Mouse (Mus musculus) liver, adult 2 months (tissue): ENCODE results near the gene Exog. TPM values are rescaled to one million over a fixed set of nuclear protein-coding genes. Genes with fewer than 3 reads are reported as not detected.
A peak's percentile ranks its signal among the peaks of the same experiment; 100 is the strongest.

Experiments
- DNase-seq: peaks from one replicate; pipeline ENCODE4 v3.0.0-alpha.2; 2011; ENCODE audit warnings: low read depth, low spot score; ENCODE audit errors: extremely low read depth
- H3K27ac ChIP-seq: fragments of 200-500 bp; replicated peaks from 2 replicates; pipeline ENCODE4 v1.5.1; 2012; ENCODE audit warnings: low read depth, mild to moderate bottlenecking, control low read depth, inconsistent platforms, low read length; ENCODE audit not compliant: insufficient read depth
- H3K27me3 ChIP-seq: fragments of 200-500 bp; 2 replicates; pipeline ENCODE4 v1.6.1; 2012; ENCODE audit warnings: mild to moderate bottlenecking, moderate library complexity, low read length, inconsistent platforms; ENCODE audit not compliant: control insufficient read depth, insufficient read depth
- H3K36me3 ChIP-seq: fragments of 200-500 bp; 2 replicates; pipeline ENCODE4 v1.6.1; 2012; ENCODE audit warnings: low read length, inconsistent platforms; ENCODE audit not compliant: control insufficient read depth, insufficient read depth
- H3K4me1 ChIP-seq: fragments of 200-500 bp; 2 replicates; pipeline ENCODE4 v1.6.1; 2011; ENCODE audit warnings: low read length; ENCODE audit not compliant: control insufficient read depth, insufficient read depth
- H3K4me3 ChIP-seq: fragments of 200-500 bp; 2 replicates; pipeline ENCODE4 v1.5.1; 2011; ENCODE audit warnings: low read depth, mild to moderate bottlenecking, control low read depth, low read length, moderate library complexity; ENCODE audit not compliant: insufficient read depth
- H3K79me2 ChIP-seq: fragments of 200-500 bp; 2 replicates; pipeline ENCODE4 v1.6.1; 2012; ENCODE audit warnings: inconsistent platforms, mild to moderate bottlenecking, low read length, moderate library complexity; ENCODE audit not compliant: control insufficient read depth, insufficient read depth
- H3K9ac ChIP-seq: fragments of 200-500 bp; 2 replicates; pipeline ENCODE4 v1.6.1; 2012; ENCODE audit warnings: low read depth, mild to moderate bottlenecking, control low read depth, inconsistent platforms, low read length
- CTCF ChIP-seq: fragments of 200-500 bp; IDR thresholded peaks from 2 replicates; pipeline ENCODE4 v1.5.1; 2011; ENCODE audit warnings: low read depth, low read length, control low read depth
- POLR2A ChIP-seq: fragments of 200-500 bp; IDR thresholded peaks from 2 replicates; pipeline ENCODE4 v1.6.1; 2011; ENCODE audit warnings: low read length, control low read depth; ENCODE audit not compliant: insufficient read depth; ENCODE audit errors: extremely low read depth
- WGBS: fragments of 180-500 bp; shearing (Covaris S2); methylation state at CpG from one replicate; pipeline ENCODE4 v1.1.7; 2018; 5-methylcytosine and 5-hydroxymethylcytosine counted together
- polyA plus RNA-seq: library from polyadenylated mRNA; depleted of rRNA; stranded (reverse); fragments of >200 nt; gene quantifications from 2 replicates; pipeline ENCODE4 v1.2.3, GENCODE M21; 2012
- total RNA-seq: library from RNA; depleted of rRNA; stranded (reverse); fragments of >200 nt; gene quantifications from 2 replicates; pipeline ENCODE4 v1.2.3, GENCODE M21; 2014

Exog gene
- total and polyA plus RNA-seq, 2 experiments: 0.92 to 1.1 TPM

GRCm38 (mm10) chr9:119474717-119475611 is 30.2 kb downstream of the Exog start:
- Histone ChIP-seq H3K36me3 (no peaks in the 10 kb centered on the region), H3K4me3 (no peak overlapping the region), H3K27me3 (no peaks in the 10 kb centered on the region), H3K27ac (no peak overlapping the region), H3K4me1 (no peaks in the 10 kb centered on the region), H3K79me2 (no peaks in the 10 kb centered on the region), H3K9ac (no peak overlapping the region)
- 62% methylated on average over 15 of the region's 15 CpGs for WGBS
- TF ChIP-seq CTCF: no peak
- TF ChIP-seq POLR2A: no peak
- DNase-seq: peak; percentile 57

GRCm38 (mm10) chr9:119477754-119478153 is 33.0 kb downstream of the Exog start:
- DNase-seq: no peak
- H3K4me3 ChIP-seq: no peak overlapping the region
- H3K4me1 ChIP-seq: no peaks in the 10 kb centered on the region
- WGBS: 69% methylated on average over 6 of the region's 6 CpGs
- TF ChIP-seq CTCF (no peak), POLR2A (no peak)
- H3K27me3 ChIP-seq: no peaks in the 10 kb centered on the region
- H3K36me3 ChIP-seq: no peaks in the 10 kb centered on the region
- H3K27ac ChIP-seq: no peak overlapping the region
- no peak overlapping the region for H3K9ac ChIP-seq
- no peaks in the 10 kb centered on the region for H3K79me2 ChIP-seq

- no peak for TF ChIP-seq CTCF
- TF ChIP-seq POLR2A: no peak
- Histone ChIP-seq H3K9ac (no peak overlapping the region), H3K79me2 (no peaks in the 10 kb centered on the region), H3K27me3 (no peaks in the 10 kb centered on the region), H3K4me3 (no peak overlapping the region), H3K4me1 (no peaks in the 10 kb centered on the region), H3K27ac (no peak overlapping the region), H3K36me3 (no peaks in the 10 kb centered on the region)
- 80% methylated on average over 11 of the region's 11 CpGs for WGBS
- peak; percentile 59 for DNase-seq
Measured at GRCm38 (mm10) chr9:119478345-119478744, 33.6 kb downstream of the Exog start.

GRCm38 (mm10) chr9:119479297-119479696 is 34.6 kb downstream of the Exog start:
- TF ChIP-seq POLR2A (no peak), CTCF (no peak)
- Histone ChIP-seq H3K27me3 (no peaks in the 10 kb centered on the region), H3K4me1 (no peaks in the 10 kb centered on the region), H3K79me2 (no peaks in the 10 kb centered on the region), H3K4me3 (no peak overlapping the region), H3K27ac (no peak overlapping the region), H3K9ac (no peak overlapping the region), H3K36me3 (no peaks in the 10 kb centered on the region)
- DNase-seq: no peak
- 72% methylated on average over 8 of the region's 8 CpGs for WGBS

- H3K27ac ChIP-seq: no peak overlapping the region
- TF ChIP-seq CTCF (no peak), POLR2A (no peak)
- H3K4me1 ChIP-seq: no peaks in the 10 kb centered on the region
- no peaks in the 10 kb centered on the region for H3K36me3 ChIP-seq
- no peak overlapping the region for H3K4me3 ChIP-seq
- H3K9ac ChIP-seq: no peak overlapping the region
- H3K27me3 ChIP-seq: no peaks in the 10 kb centered on the region
- no peak for DNase-seq
- WGBS: 93% methylated on average over 4 of the region's 4 CpGs
- no peaks in the 10 kb centered on the region for H3K79me2 ChIP-seq
Measured at GRCm38 (mm10) chr9:119481612-119482011, 36.9 kb downstream of the Exog start.

GRCm38 (mm10) chr9:119483554-119484353 is 39.0 kb downstream of the Exog start:
- no peak for DNase-seq
- 69% methylated on average over 23 of the region's 23 CpGs for WGBS

More at GRCm38 (mm10) chr9:119483554-119484353, 39.0 kb downstream of the Exog start:
- H3K4me1 ChIP-seq: no peaks in the 10 kb centered on the region
- no peak overlapping the region for H3K4me3 ChIP-seq
- no peak overlapping the region for H3K27ac ChIP-seq
- TF ChIP-seq CTCF: no peak
- no peak for TF ChIP-seq POLR2A
- H3K36me3 ChIP-seq: no peaks in the 10 kb centered on the region
- no peaks in the 10 kb centered on the region for H3K27me3 ChIP-seq
- no peaks in the 10 kb centered on the region for H3K79me2 ChIP-seq
- no peak overlapping the region for H3K9ac ChIP-seq
